Mouse (Mus musculus): ENCODE measurements around the gene Aldh1l1. TPM values are rescaled to one million over a fixed set of nuclear protein-coding genes. Genes with fewer than 3 reads are reported as not detected.

Aldh1l1 gene
- 2.1 TPM for polyA plus RNA-seq (2014; fragmentation: Illumina TruSeq; extraction: RNeasy Lipid Tissue Mini Kit (QIAGEN cat#74804); ENCODE audit: low read depth, low replicate concordance)

DNA sequence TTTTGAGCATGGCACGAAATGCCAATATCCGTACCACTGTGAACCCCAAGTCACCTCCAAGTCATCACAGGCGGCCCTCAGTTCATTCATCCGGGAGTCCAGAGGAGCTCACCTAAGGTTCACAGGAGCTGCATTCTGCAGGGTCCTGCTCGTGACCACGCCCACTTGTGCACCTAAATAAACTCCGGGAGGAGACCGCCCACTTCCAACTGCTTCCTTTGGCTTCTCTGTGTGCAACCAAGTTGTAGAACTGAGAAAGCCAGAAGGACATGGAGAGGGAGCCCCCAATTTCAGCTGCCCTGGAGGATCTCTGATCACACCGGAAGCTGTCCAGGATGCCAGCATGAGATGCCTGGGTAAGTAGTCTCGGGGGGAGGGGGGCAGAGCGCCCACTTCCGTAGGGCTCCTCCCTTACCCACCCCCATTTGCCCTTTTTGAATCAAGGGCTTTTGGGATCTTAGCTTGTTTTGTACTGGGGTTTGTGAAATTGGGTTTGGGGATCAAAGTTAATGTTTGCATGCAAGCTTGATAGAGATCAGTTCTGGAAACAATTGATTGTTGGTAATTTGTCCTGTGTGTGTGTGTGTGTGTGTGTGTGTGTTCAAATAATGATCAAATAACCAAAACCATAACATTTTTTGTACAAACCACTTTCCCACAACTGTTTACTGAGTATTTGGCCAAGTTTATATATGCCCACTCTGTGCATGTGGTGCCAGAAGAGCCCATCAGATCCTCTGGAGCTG, at the start of gene Aldh1l1:
TSS of gene Aldh1l1 (plus strand) at position 252 of the 746 bp plus-strand sequence.

DNA sequence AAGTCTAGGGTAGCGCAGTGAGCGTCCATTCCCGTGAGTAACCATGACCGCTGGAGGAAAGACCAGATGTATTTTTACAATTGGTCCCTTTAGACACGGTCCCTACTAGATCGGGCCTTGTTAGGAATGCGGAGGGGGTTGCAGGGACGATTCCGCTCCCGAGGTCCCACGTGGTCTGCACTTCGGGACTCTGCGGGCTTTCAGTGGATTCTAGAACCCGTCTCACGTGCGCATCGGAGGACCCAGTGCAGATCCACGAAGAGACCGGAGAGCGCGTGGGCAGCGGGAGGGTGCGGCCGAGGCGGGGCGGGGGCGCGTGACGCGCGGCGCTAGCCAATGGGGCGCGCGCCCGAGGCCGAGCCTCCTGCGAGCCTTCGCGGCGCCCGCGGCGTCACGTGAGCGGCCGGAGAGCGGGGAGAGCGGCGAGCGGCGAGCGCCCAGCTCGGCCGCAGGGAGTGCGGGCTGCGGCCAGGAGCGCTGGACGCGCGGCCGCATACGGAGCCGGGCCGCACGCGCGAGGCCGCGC, 24.0 kb upstream of the Aldh1l1 start, which contains the start of gene Klf15:
TSS of gene Klf15 (plus strand) at position 396 of the 526 bp plus-strand sequence.

DNA sequence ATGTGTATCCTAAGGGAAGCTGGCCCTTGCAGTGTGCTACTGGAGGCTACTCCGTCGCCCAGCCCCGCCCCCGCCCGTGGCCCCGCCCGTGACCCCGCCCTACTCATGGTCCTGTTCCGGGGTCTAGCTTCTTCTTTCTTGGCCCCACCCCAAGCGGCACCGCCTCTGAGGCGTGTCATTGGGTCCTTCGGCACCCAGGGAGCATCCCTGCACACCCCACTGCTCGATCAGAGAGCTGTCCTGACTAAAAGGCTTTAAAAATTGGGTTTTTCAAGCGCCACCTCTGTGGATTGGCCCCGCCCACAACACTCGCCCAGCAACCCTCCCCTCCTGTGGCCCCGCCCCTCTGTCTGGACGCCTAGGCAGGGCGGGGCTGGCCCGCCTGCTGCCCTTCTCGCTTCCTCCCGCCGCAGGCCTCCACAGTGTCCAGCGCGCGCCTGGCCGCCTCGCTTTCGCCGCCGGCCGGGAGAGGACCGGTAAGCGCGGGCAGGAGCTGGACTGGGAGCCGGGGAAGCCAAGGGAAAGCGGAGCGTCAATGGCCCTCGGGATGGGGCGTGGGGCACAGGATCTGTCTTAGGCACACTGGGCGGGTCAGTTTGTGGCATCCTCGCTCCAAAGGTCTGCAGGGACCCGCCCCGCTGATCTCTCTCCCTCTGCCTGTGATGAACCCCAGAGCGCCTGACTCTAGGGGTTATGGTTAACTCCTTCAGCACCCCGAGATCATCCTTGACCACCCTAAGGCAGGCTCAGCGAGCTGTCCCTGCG, 118.5 kb downstream of the Aldh1l1 start, which contains the start of gene Slc41a3:
TSS of gene Slc41a3 (plus strand) at position 193 of the 765 bp plus-strand sequence.

Other genes with a start within 250 kb of the Aldh1l1 start
- gene Vmn1r54, start 240.1 kb upstream of the Aldh1l1 start, polyA plus RNA-seq (2014; fragmentation: Illumina TruSeq; extraction: RNeasy Lipid Tissue Mini Kit (QIAGEN cat#74804); ENCODE audit: low read depth, low replicate concordance), result not detected
- 99.9 TPM for gene BC048671, start 185.2 kb upstream of the Aldh1l1 start, polyA plus RNA-seq (2014; fragmentation: Illumina TruSeq; extraction: RNeasy Lipid Tissue Mini Kit (QIAGEN cat#74804); ENCODE audit: low read depth, low replicate concordance)
- not detected for gene Chst13, start 161.2 kb upstream of the Aldh1l1 start, polyA plus RNA-seq (2014; fragmentation: Illumina TruSeq; extraction: RNeasy Lipid Tissue Mini Kit (QIAGEN cat#74804); ENCODE audit: low read depth, low replicate concordance)
- gene Uroc1, start 153.1 kb upstream of the Aldh1l1 start, polyA plus RNA-seq (2014; fragmentation: Illumina TruSeq; extraction: RNeasy Lipid Tissue Mini Kit (QIAGEN cat#74804); ENCODE audit: low read depth, low replicate concordance), result not detected
- gene Zxdc, start 116.9 kb upstream of the Aldh1l1 start, polyA plus RNA-seq (2014; fragmentation: Illumina TruSeq; extraction: RNeasy Lipid Tissue Mini Kit (QIAGEN cat#74804); ENCODE audit: low read depth, low replicate concordance), result 5.0 TPM
- gene Cfap100, start 57.6 kb upstream of the Aldh1l1 start, polyA plus RNA-seq (2014; fragmentation: Illumina TruSeq; extraction: RNeasy Lipid Tissue Mini Kit (QIAGEN cat#74804); ENCODE audit: low read depth, low replicate concordance), result 25.3 TPM
- gene Klf15, start 23.9 kb upstream of the Aldh1l1 start, polyA plus RNA-seq (2014; fragmentation: Illumina TruSeq; extraction: RNeasy Lipid Tissue Mini Kit (QIAGEN cat#74804); ENCODE audit: low read depth, low replicate concordance), result 1.7 TPM
- gene Slc41a3, start 118.3 kb downstream of the Aldh1l1 start, polyA plus RNA-seq (2014; fragmentation: Illumina TruSeq; extraction: RNeasy Lipid Tissue Mini Kit (QIAGEN cat#74804); ENCODE audit: low read depth, low replicate concordance), result 3.1 TPM

Measured in testis, adult 10 weeks (tissue).